Mouse (Mus musculus) heart, embryonic 13.5 days (tissue): ENCODE results near the gene Sipa1l3. TPM values are rescaled to one million over a fixed set of nuclear protein-coding genes. Genes with fewer than 3 reads are reported as not detected.

ENCODE experiments used
- ATAC-seq: fragments of 200-750 bp; cut with Nextera tagmentation; 2 replicates; pipeline ENCODE4 v1.8.0; 2017; ENCODE audit warnings: moderate TSS enrichment; ENCODE audit not compliant: insufficient number of reproducible peaks, low FRiP score, low TSS enrichment; ENCODE audit errors: extremely low read depth
- H3K27ac ChIP-seq: fragments of 300-500 bp; sonication (generic); replicated peaks from 2 replicates; pipeline ENCODE4 v1.5.1; 2015; ENCODE audit warnings: moderate library complexity, mild to moderate bottlenecking, inconsistent platforms
- H3K27me3 ChIP-seq: fragments of 300-500 bp; sonication (generic); replicated peaks from 2 replicates; pipeline ENCODE4 v1.6.1; 2015; ENCODE audit warnings: mild to moderate bottlenecking, inconsistent platforms
- H3K36me3 ChIP-seq: fragments of 300-500 bp; sonication (generic); 2 replicates; pipeline ENCODE4 v1.6.1; 2015; ENCODE audit warnings: mild to moderate bottlenecking, inconsistent platforms
- H3K4me1 ChIP-seq: fragments of 300-500 bp; sonication (generic); 2 replicates; pipeline ENCODE4 v1.6.1; 2015; ENCODE audit warnings: inconsistent platforms
- H3K4me2 ChIP-seq: fragments of 300-500 bp; sonication (generic); 2 replicates; pipeline ENCODE4 v1.6.1; 2015; ENCODE audit warnings: inconsistent platforms, mild to moderate bottlenecking, moderate library complexity
- H3K4me3 ChIP-seq: fragments of 300-500 bp; sonication (generic); 2 replicates; pipeline ENCODE4 v1.5.1; 2015; ENCODE audit warnings: moderate library complexity, mild to moderate bottlenecking, inconsistent platforms
- H3K9ac ChIP-seq: fragments of 300-500 bp; sonication (generic); 2 replicates; pipeline ENCODE4 v1.6.1; 2015; ENCODE audit warnings: inconsistent platforms, mild to moderate bottlenecking, moderate library complexity
- H3K9me3 ChIP-seq: fragments of 300-500 bp; sonication (generic); 2 replicates; pipeline ENCODE4 v1.6.1; 2016; ENCODE audit warnings: inconsistent platforms
- WGBS: fragments of 180-500 bp; shearing (Covaris S2); methylation state at CpG from one replicate; pipeline ENCODE4 v1.1.7; 2015; ENCODE audit warnings: mixed read lengths; 5-methylcytosine and 5-hydroxymethylcytosine counted together
- polyA plus RNA-seq: library from polyadenylated mRNA; unstranded; fragments of >200 nt; fragmentation: Nextera tagmentation; extraction: Ambion mirVana; gene quantifications from 2 replicates; pipeline ENCODE4 v1.2.1, GENCODE M21; 2015

The Sipa1l3 gene
- polyA plus RNA-seq, 1 experiment from 2014 or later: 4.1 TPM

- ATAC-seq: no peak
- Histone ChIP-seq H3K9ac (no peak overlapping the region), H3K4me3 (no peak overlapping the region), H3K4me1 (peaks cover 37% of the 10 kb centered on the region), H3K9me3 (peaks cover 4% of the 10 kb centered on the region; the same call in 1 of the 2 replicates), H3K4me2 (no peak overlapping the region), H3K36me3 (no peaks in the 10 kb centered on the region), H3K27me3 (peaks cover 94% of the 10 kb centered on the region), H3K27ac (no peak overlapping the region)
- 82% methylated on average over 9 of the region's 9 CpGs for WGBS
Measured at GRCm38 (mm10) chr7:29456716-29457115, 61.7 kb downstream of the Sipa1l3 start.

- peaks cover 28% of the 10 kb centered on the region for H3K4me1 ChIP-seq
- peaks cover 98% of the 10 kb centered on the region for H3K27me3 ChIP-seq
- H3K9ac ChIP-seq: no peak overlapping the region
- H3K4me3 ChIP-seq: no peak overlapping the region
- 60% methylated on average over 6 of the region's 6 CpGs for WGBS
- peaks cover 2% of the 10 kb centered on the region; the same call in 1 of the 2 replicates for H3K9me3 ChIP-seq
- H3K27ac ChIP-seq: no peak overlapping the region
- ATAC-seq: no peak
- no peak overlapping the region for H3K4me2 ChIP-seq
- no peaks in the 10 kb centered on the region for H3K36me3 ChIP-seq
Measured at GRCm38 (mm10) chr7:29455591-29455990, 62.9 kb downstream of the Sipa1l3 start.

GRCm38 (mm10) chr7:29454965-29455364 is 63.5 kb downstream of the Sipa1l3 start:
- no peak overlapping the region for H3K4me3 ChIP-seq
- no peak overlapping the region for H3K27ac ChIP-seq
- no peak overlapping the region for H3K9ac ChIP-seq
- H3K9me3 ChIP-seq: no peaks in the 10 kb centered on the region
- H3K27me3 ChIP-seq: peaks cover 98% of the 10 kb centered on the region
- ATAC-seq: no peak
- H3K4me1 ChIP-seq: peaks cover 28% of the 10 kb centered on the region
- no peak overlapping the region for H3K4me2 ChIP-seq
- WGBS: 57% methylated on average over 7 of the region's 7 CpGs
- H3K36me3 ChIP-seq: no peaks in the 10 kb centered on the region

- Histone ChIP-seq H3K4me3 (peak overlapping the region; percentile 17), H3K27ac (peak overlapping the region; percentile 82), H3K4me2 (peak overlapping the region; percentile 40), H3K36me3 (no peaks in the 10 kb centered on the region), H3K9me3 (no peaks in the 10 kb centered on the region), H3K4me1 (peaks cover 28% of the 10 kb centered on the region), H3K27me3 (peaks cover 98% of the 10 kb centered on the region), H3K9ac (peak overlapping the region; percentile 25; the same call in 1 of the 2 replicates)
- ATAC-seq: no peak; the same call in 1 of the 2 replicates
- WGBS: 19% methylated on average over 18 of the region's 18 CpGs
Measured at GRCm38 (mm10) chr7:29452991-29453741, 65.3 kb downstream of the Sipa1l3 start.

GRCm38 (mm10) chr7:29452381-29452780 is 66.1 kb downstream of the Sipa1l3 start:
- H3K4me1 ChIP-seq: peaks cover 24% of the 10 kb centered on the region
- H3K9ac ChIP-seq: no peak overlapping the region
- no peak overlapping the region for H3K4me2 ChIP-seq
- no peaks in the 10 kb centered on the region for H3K9me3 ChIP-seq
- no peak for ATAC-seq
- 81% methylated on average over 6 of the region's 6 CpGs for WGBS
- no peak overlapping the region for H3K4me3 ChIP-seq
- H3K27me3 ChIP-seq: peaks cover 98% of the 10 kb centered on the region
- H3K36me3 ChIP-seq: no peaks in the 10 kb centered on the region
- H3K27ac ChIP-seq: peak overlapping the region; percentile 82

- H3K27ac ChIP-seq: no peak overlapping the region
- peaks cover 99% of the 10 kb centered on the region for H3K27me3 ChIP-seq
- H3K4me1 ChIP-seq: peaks cover 21% of the 10 kb centered on the region
- H3K9me3 ChIP-seq: no peaks in the 10 kb centered on the region
- H3K9ac ChIP-seq: no peak overlapping the region
- H3K4me3 ChIP-seq: no peak overlapping the region
- ATAC-seq: no peak
- 78% methylated on average over 5 of the region's 5 CpGs for WGBS
- no peaks in the 10 kb centered on the region for H3K36me3 ChIP-seq
- H3K4me2 ChIP-seq: no peak overlapping the region
Measured at GRCm38 (mm10) chr7:29450175-29450574, 68.3 kb downstream of the Sipa1l3 start.

- Histone ChIP-seq H3K36me3 (no peaks in the 10 kb centered on the region), H3K4me3 (no peak overlapping the region), H3K9ac (no peak overlapping the region), H3K27me3 (peaks cover 99% of the 10 kb centered on the region), H3K27ac (no peak overlapping the region), H3K9me3 (no peaks in the 10 kb centered on the region), H3K4me1 (peaks cover 19% of the 10 kb centered on the region), H3K4me2 (no peak overlapping the region)
- no peak for ATAC-seq
- WGBS: 69% methylated on average over 6 of the region's 6 CpGs
Measured at GRCm38 (mm10) chr7:29448830-29449229, 69.6 kb downstream of the Sipa1l3 start.

GRCm38 (mm10) chr7:29447147-29447829 is 71.2 kb downstream of the Sipa1l3 start:
- no peak overlapping the region for H3K4me3 ChIP-seq
- H3K9ac ChIP-seq: no peak overlapping the region
- WGBS: 78% methylated on average over 11 of the region's 11 CpGs
- no peaks in the 10 kb centered on the region for H3K36me3 ChIP-seq
- H3K27me3 ChIP-seq: peaks cover 97% of the 10 kb centered on the region
- no peak for ATAC-seq
- peaks cover 5% of the 10 kb centered on the region; the same call in 1 of the 2 replicates for H3K4me1 ChIP-seq
- no peaks in the 10 kb centered on the region for H3K9me3 ChIP-seq
- H3K27ac ChIP-seq: no peak overlapping the region
- H3K4me2 ChIP-seq: no peak overlapping the region

GRCm38 (mm10) chr7:29446156-29446555 is 72.3 kb downstream of the Sipa1l3 start:
- Histone ChIP-seq H3K4me1 (0 out of 2 replicates have a peak, but pooled peaks cover 9% of the 10 kb centered on the region), H3K27me3 (peaks cover 97% of the 10 kb centered on the region), H3K9me3 (no peaks in the 10 kb centered on the region), H3K4me3 (no peak overlapping the region), H3K27ac (no peak overlapping the region), H3K9ac (no peak overlapping the region), H3K36me3 (no peaks in the 10 kb centered on the region), H3K4me2 (no peak overlapping the region)
- WGBS: 83% methylated on average over 4 of the region's 4 CpGs
- ATAC-seq: no peak

GRCm38 (mm10) chr7:29444527-29444926 is 73.9 kb downstream of the Sipa1l3 start:
- Histone ChIP-seq H3K4me2 (no peak overlapping the region), H3K9me3 (no peaks in the 10 kb centered on the region), H3K27me3 (peaks cover 97% of the 10 kb centered on the region), H3K9ac (no peak overlapping the region), H3K4me3 (no peak overlapping the region), H3K27ac (no peak overlapping the region), H3K36me3 (no peaks in the 10 kb centered on the region), H3K4me1 (0 out of 2 replicates have a peak, but pooled peaks cover 9% of the 10 kb centered on the region)
- 55% methylated on average over 5 of the region's 5 CpGs for WGBS
- no peak for ATAC-seq

- Histone ChIP-seq H3K9ac (no peak overlapping the region), H3K4me3 (no peak overlapping the region), H3K9me3 (no peaks in the 10 kb centered on the region), H3K27me3 (peaks cover 97% of the 10 kb centered on the region), H3K4me1 (0 out of 2 replicates have a peak, but pooled peaks cover 9% of the 10 kb centered on the region), H3K27ac (no peak overlapping the region), H3K36me3 (no peaks in the 10 kb centered on the region), H3K4me2 (no peak overlapping the region)
- WGBS: 48% methylated on average over 2 of the region's 2 CpGs
- no peak for ATAC-seq
Measured at GRCm38 (mm10) chr7:29444070-29444469, 74.4 kb downstream of the Sipa1l3 start.
